Mouse (Mus musculus) neural tube, embryonic 14.5 days (tissue): ENCODE data around the gene Chordc1. TPM values are rescaled to one million over a fixed set of nuclear protein-coding genes. Genes with fewer than 3 reads are reported as not detected.
"Not testable (repeated sequence)": the region's sequence is repeated elsewhere in the genome, so short reads cannot be mapped to it uniquely, and the experiment has no call there.

Experiments used
- ATAC-seq: fragments of 200-750 bp; cut with Nextera tagmentation; 2 replicates; pipeline ENCODE4 v1.8.0; 2017; ENCODE audit warnings: low read depth, mild to moderate bottlenecking, moderate TSS enrichment, moderate library complexity
- H3K27ac ChIP-seq: fragments of 300-500 bp; sonication (generic); 2 replicates; pipeline ENCODE4 v1.5.1; 2014; ENCODE audit warnings: low read depth, mild to moderate bottlenecking, control low read depth, low read length, moderate library complexity, mixed read lengths
- H3K27me3 ChIP-seq: fragments of 300-500 bp; sonication (generic); 2 replicates; pipeline ENCODE4 v1.6.1; 2014; ENCODE audit warnings: low read length; ENCODE audit not compliant: control insufficient read depth, insufficient read depth
- H3K36me3 ChIP-seq: fragments of 300-500 bp; sonication (generic); 2 replicates; pipeline ENCODE4 v1.6.1; 2014; ENCODE audit warnings: low read length, mixed read lengths; ENCODE audit not compliant: control insufficient read depth, insufficient read depth
- H3K4me1 ChIP-seq: fragments of 300-500 bp; sonication (generic); 2 replicates; pipeline ENCODE4 v1.6.1; 2014; ENCODE audit warnings: low read length; ENCODE audit not compliant: control insufficient read depth, insufficient read depth
- H3K4me2 ChIP-seq: fragments of 300-500 bp; sonication (generic); 2 replicates; pipeline ENCODE4 v1.6.1; 2014; ENCODE audit warnings: mild to moderate bottlenecking, low read depth, low read length, control low read depth
- H3K4me3 ChIP-seq: fragments of 300-500 bp; sonication (generic); 2 replicates; pipeline ENCODE4 v1.5.1; 2014; ENCODE audit warnings: low read depth, low read length, control low read depth, mixed read lengths
- H3K9ac ChIP-seq: fragments of 300-500 bp; sonication (generic); replicated peaks from 2 replicates; pipeline ENCODE4 v1.6.1; 2014; ENCODE audit warnings: low read depth, mild to moderate bottlenecking, control low read depth, low read length, mixed read lengths
- H3K9me3 ChIP-seq: fragments of 300-500 bp; sonication (generic); 2 replicates; pipeline ENCODE4 v1.6.1; 2016; ENCODE audit warnings: low read length; ENCODE audit not compliant: control insufficient read depth
- WGBS: fragments of 180-500 bp; shearing (Covaris S2); extraction: QIAGEN DNeasy Blood & Tissue Kit; methylation state at CpG from one replicate; pipeline ENCODE4 v1.1.7; 2014; 5-methylcytosine and 5-hydroxymethylcytosine counted together
- polyA plus RNA-seq: library from polyadenylated mRNA; unstranded; fragments of >200 nt; fragmentation: Nextera tagmentation; extraction: Ambion mirVana; gene quantifications from 2 replicates; pipeline ENCODE4 v1.2.1, GENCODE M21; 2014

The Chordc1 gene
- polyA plus RNA-seq: 121 and 128 TPM in 2 replicates

DNA sequence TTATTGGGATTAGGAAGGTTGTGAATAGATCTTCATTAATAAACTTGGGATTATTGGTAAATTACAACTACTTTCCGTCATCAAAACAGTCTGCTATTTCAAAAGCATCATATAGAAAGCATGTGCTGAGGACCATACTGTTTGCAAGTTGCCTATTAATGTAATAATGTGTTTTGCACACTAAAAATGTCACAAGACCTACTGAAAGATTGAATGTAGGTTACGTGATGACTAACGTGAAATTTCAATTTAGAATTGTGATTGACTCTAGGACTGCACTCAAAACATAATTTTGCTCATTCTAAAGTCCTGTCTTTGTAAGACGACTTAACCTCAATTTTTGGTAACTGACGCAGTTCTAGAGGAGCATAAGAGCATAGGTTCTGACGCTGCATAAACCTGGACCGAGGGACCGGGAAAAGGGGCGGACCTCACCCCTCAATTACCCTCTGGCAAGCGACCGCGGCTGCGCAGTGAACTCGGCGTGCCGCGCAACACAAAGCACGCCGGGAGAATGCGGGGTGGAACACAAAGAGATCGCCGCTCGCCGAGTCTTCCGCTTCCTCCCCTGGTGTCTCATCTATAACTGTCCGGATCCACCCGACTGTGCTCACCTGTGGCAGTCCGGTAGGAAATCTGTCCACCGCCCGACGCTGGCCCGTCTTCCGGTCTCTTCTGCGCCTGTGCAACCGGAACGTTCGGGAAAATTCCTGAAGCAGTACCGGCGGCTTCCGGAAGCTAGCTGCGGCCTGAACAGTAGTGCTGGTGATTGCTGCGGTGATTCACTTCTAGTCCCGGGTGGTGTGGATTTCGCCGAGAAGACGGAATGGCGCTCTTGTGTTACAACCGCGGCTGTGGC, at the start of gene Chordc1:
TSS of gene Chordc1 (plus strand) at position 555 of the 859 bp plus-strand sequence.
- Histone ChIP-seq H3K27ac (peak within 1 kb of the TSS; percentile 83), H3K4me2 (peak within 1 kb of the TSS; percentile 60), H3K9me3 (no peaks in the 10 kb centered on the region), H3K27me3 (no peaks in the 10 kb centered on the region), H3K4me3 (peak within 1 kb of the TSS; percentile 88), H3K4me1 (peaks cover 14% of the 10 kb centered on the region), H3K36me3 (no peaks in the 10 kb centered on the region), H3K9ac (peak within 1 kb of the TSS; percentile 91)
- WGBS: 3% methylated on average over 49 of the region's 49 CpGs
- ATAC-seq: peak; percentile 100

DNA sequence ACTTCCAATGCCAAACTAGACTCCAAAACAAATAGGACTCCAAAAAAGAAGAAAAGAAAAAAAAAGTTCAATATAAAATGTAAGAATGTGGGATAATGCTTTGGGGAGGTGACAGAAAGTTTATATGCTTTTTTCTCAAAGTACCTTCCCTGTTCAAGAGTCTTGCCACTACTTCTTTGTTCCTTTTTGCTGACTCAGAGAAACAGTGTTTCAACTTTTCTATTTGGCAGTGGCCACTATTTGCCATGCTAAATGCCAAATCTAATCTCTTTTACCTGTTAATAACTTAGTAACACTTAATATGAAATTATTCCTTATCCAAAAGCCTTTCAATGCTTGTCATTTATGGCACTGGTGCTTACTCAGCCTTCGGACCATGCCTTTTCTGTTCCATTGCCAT, 16.0 kb upstream of the Chordc1 start:
- Histone ChIP-seq H3K4me2 (no peak overlapping the region), H3K36me3 (no peaks in the 10 kb centered on the region), H3K9me3 (no peaks in the 10 kb centered on the region), H3K4me3 (no peak overlapping the region), H3K27ac (no peak overlapping the region), H3K9ac (no peak overlapping the region), H3K27me3 (no peaks in the 10 kb centered on the region), H3K4me1 (no peaks in the 10 kb centered on the region)
- ATAC-seq: no peak
- 92% methylated on average over 1 of the region's 1 CpGs for WGBS

DNA sequence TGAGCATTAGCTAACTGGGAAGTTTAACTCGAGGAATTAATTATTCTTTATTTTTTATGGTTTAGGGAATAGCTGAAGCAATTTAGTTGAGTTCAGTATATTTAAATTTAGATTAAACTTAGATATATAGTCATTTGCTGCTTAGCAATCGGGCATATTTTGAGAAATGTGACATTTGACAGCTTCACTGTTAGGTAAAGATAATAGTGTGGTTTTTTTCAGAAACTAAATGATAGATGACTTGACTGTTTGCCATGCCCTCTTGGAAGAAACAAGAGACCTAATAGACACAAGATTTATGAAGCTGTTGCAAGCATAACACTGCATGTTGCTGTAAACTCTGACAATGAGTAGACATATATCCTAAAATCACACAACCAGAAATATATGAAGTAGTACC, 15.1 kb upstream of the Chordc1 start:
- H3K4me2 ChIP-seq: no peak overlapping the region
- H3K4me1 ChIP-seq: no peaks in the 10 kb centered on the region
- H3K4me3 ChIP-seq: no peak overlapping the region
- 57% methylated on average over 2 of the region's 2 CpGs for WGBS
- H3K27ac ChIP-seq: no peak overlapping the region
- H3K9me3 ChIP-seq: no peaks in the 10 kb centered on the region
- no peaks in the 10 kb centered on the region for H3K36me3 ChIP-seq
- no peaks in the 10 kb centered on the region for H3K27me3 ChIP-seq
- ATAC-seq: no peak
- H3K9ac ChIP-seq: no peak overlapping the region

DNA sequence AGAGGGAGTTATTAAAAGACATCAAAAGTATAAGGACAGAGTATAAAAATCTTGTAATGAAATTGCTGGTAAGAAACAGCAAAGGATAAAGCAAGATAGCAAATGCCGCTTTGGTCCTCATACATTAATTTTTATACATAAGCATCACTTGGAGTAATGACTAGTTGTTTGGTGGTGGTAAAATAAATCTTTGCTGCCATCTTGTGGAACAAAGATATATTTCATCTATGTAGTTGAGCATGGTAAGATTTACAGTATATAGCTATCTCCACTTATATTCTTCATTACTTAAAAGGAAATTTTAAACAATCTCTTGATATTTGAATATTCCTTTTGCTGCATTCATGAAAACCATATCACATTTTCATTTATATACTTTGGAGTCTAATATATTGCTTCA, 14.4 kb upstream of the Chordc1 start:
- peak; percentile 86 for ATAC-seq
- no peak overlapping the region for H3K9ac ChIP-seq
- H3K27ac ChIP-seq: no peak overlapping the region
- H3K27me3 ChIP-seq: no peaks in the 10 kb centered on the region
- no peaks in the 10 kb centered on the region for H3K4me1 ChIP-seq
- H3K4me3 ChIP-seq: no peak overlapping the region
- no peaks in the 10 kb centered on the region for H3K9me3 ChIP-seq
- no peaks in the 10 kb centered on the region for H3K36me3 ChIP-seq
- no peak overlapping the region for H3K4me2 ChIP-seq
- 49% methylated on average over 1 of the region's 1 CpGs for WGBS

DNA sequence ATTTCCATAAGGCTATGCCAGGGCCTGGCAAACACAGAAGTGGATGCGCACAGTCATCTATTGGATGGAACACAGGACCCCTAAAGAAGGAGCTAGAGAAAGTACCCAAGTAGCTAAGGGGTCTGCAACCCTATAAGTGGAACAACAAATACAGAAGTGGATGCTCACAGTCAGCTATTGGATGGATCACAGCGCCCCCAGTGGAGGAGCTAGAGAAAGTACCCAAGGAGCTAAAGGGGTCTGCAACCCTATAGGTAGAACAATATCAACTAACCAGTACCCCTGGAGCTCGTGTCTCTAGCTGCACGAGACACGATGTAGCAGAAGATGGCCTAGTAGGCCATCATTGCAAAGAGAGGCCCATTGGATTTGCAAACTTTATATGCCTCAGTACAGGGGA, 13.2 kb upstream of the Chordc1 start:
- 38% methylated on average over 5 of the region's 5 CpGs for WGBS
- H3K4me2 ChIP-seq, ATAC-seq, H3K4me1 ChIP-seq, H3K9me3 ChIP-seq, H3K36me3 ChIP-seq, H3K9ac ChIP-seq, H3K4me3 ChIP-seq, H3K27me3 ChIP-seq, H3K27ac ChIP-seq: not testable (repeated sequence)

DNA sequence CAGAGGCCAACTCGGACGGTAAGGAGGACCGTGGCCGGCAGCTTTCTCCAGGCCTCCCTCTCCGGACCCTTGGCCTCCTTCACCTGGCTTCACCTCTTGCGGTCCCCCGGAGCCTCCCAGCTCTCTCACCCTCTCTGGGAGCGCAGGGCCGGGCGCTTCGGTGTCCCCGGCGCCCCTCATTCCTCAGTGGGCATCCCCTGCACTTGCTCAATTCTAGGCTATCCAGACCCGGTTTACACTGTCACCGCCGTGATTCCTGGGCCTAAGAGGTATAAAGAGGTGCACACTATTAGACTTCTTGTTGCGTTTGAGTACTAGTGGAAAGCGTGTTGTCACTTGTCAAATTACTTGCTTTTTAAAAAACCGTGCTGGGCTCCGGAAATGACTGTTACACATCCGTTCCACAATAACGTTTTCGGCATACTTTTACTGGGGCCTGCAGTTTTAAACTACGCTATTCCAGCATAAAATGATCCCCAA, 558 bp downstream of the Chordc1 start:
- no peaks in the 10 kb centered on the region for H3K9me3 ChIP-seq
- H3K27me3 ChIP-seq: no peaks in the 10 kb centered on the region
- peak; percentile 67 for ATAC-seq
- WGBS: under 1% methylated on average over 24 of the region's 24 CpGs
- no peaks in the 10 kb centered on the region for H3K36me3 ChIP-seq
- H3K4me1 ChIP-seq: peaks cover 14% of the 10 kb centered on the region
- peak overlapping the region; percentile 60 for H3K4me2 ChIP-seq
- H3K27ac ChIP-seq: peak overlapping the region; percentile 83
- peak overlapping the region; percentile 88 for H3K4me3 ChIP-seq
- H3K9ac ChIP-seq: peak overlapping the region; percentile 91

DNA sequence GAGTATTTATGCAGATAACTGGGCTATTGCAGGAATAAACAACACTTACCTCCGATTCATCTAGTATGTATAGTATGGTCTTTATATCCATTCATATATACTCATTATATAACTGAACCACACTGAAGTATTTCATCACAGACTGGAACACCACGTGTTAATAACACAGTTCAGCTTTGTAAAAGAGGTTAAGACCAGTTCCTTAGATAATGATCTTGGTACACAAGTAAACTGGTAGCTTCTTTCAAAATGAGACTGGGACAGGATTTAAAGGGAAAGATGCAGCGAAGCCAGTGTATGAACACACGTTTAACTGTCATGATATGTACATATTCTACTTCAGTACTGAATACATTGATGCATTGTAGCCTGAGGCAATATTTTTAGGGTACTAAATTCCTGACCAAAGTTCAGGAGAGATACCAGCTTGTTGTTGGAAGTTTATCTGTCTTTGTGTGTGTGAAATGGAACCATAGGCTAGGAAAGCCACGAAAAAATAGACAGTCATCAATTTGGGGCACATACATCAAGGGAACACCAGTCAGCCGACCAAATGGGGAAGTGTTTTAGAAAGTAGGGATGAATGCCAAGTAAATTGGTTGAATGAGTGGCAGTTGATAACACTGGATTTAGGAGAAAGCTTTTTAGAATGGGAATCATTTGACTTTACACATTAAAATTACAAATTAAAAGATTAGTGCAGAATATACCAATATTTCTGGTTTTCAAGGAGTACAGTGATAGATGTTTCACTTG, 1.3 kb downstream of the Chordc1 start:
- H3K27ac ChIP-seq: no peak overlapping the region
- ATAC-seq: no peak
- H3K4me3 ChIP-seq: peak overlapping the region; percentile 88
- H3K4me2 ChIP-seq: peak overlapping the region; percentile 60
- 50% methylated on average over 6 of the region's 6 CpGs for WGBS
- H3K9me3 ChIP-seq: no peaks in the 10 kb centered on the region
- no peaks in the 10 kb centered on the region for H3K27me3 ChIP-seq
- peak overlapping the region; percentile 91 for H3K9ac ChIP-seq
- H3K4me1 ChIP-seq: peaks cover 14% of the 10 kb centered on the region
- no peaks in the 10 kb centered on the region for H3K36me3 ChIP-seq

DNA sequence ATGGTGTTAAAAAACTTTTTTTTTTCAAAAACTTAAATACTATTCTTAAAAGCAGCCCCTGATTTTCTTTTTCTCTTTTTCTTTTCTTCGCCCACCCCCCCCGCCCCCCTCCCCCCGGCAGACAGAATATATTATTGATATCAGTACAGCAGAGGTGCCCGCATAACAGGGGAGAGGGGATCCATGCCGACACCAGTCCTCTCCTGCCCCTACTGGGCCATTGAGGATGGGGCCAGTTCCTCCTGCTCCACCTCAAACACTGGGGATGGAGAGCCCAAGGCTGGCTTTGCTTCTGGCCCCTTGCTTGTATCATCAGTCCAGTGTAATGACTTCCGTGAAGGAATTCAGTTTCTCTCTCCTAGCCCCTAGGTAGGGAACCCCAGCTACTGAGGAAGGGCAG, 6.4 kb downstream of the Chordc1 start:
- no peaks in the 10 kb centered on the region for H3K27me3 ChIP-seq
- ATAC-seq: no peak
- H3K4me2 ChIP-seq: no peak overlapping the region
- no peak overlapping the region for H3K27ac ChIP-seq
- WGBS: 93% methylated on average over 6 of the region's 6 CpGs
- H3K4me1 ChIP-seq: peaks cover 11% of the 10 kb centered on the region
- H3K4me3 ChIP-seq: no peak overlapping the region
- no peaks in the 10 kb centered on the region for H3K9me3 ChIP-seq
- no peak overlapping the region for H3K9ac ChIP-seq
- peaks cover 37% of the 10 kb centered on the region for H3K36me3 ChIP-seq

DNA sequence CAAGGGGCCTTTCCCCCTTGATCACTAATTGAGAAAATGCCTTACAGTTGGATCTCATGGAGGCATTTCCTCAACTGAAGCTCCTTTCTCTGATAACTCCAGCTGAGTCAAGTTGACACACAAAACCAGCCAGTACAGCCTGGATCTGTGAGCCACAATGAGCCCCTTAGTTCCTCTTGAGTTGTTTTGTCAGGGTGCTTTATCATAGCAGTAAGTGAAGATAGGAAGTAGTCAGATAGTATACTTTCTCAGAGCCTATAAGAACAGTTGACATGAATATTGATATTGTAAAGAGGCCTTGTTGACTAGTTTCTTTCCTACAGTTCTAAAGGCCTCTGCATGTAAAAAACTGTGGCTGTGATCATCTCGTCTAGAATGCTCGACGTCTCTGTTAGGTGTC, 28.1 kb downstream of the Chordc1 start:
- H3K9ac ChIP-seq: no peak overlapping the region
- no peak overlapping the region for H3K4me2 ChIP-seq
- WGBS: 91% methylated on average over 3 of the region's 3 CpGs
- H3K27ac ChIP-seq: no peak overlapping the region
- H3K27me3 ChIP-seq: no peaks in the 10 kb centered on the region
- H3K9me3 ChIP-seq: no peaks in the 10 kb centered on the region
- H3K4me3 ChIP-seq: no peak overlapping the region
- ATAC-seq: no peak
- no peaks in the 10 kb centered on the region for H3K36me3 ChIP-seq
- H3K4me1 ChIP-seq: no peaks in the 10 kb centered on the region
